ENCODE assay signal across 16 mouse cellular contexts in the genomic region with DNA sequence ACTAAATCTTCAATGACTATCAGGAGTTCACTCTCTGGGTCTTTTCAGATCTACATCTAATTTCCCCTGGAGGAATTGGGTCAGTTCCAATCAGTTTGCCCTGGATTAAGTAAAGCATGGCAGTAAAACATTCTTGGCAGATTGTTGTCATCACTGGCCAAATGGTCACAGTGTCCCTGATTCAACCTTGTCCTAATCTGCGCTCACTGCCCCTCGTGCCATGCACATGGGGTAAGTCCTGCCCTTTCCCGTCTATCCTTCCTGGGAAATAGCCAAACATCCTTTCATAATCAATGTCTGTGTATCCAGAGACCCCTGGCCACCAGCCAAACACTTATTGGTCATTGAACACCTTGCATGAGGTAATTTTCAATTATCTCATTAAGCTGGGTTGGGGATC.
A peak's percentile ranks its signal among the peaks of the same experiment; 100 is the strongest.
DNase-seq lines count a peak whose midpoint lies in the region.
"Had no signal": no experiment of that assay in that cellular context is flagged by ENCODE, and none has a peak within 500 bp of the region (broad histone marks: within the 10 kb centered on the region; RNA-seq: fewer than 3 reads in every experiment).

No protein-coding gene starts in this region.

- intact Hi-C loops in left cerebral cortex, postnatal 4 days (cut with DNase I): no loop called here
- intact Hi-C loops in left cerebral cortex, postnatal 36 days (cut with DNase I): no loop called here

- DNase-seq in cerebellum, postnatal 10 days: peak; percentile 56 to 69
- no peak for DNase-seq in cerebellum, postnatal 4 days (ENCODE audit: low spot score in 2 of 2)
- DNase-seq in left cerebral cortex, postnatal 4 days: peak; percentile 13
- no peak for DNase-seq in left cerebral cortex, postnatal 36 days (ENCODE audit: low spot score in 2 of 2)
- DNase-seq in MN1 (ENCODE audit: low spot score): peak; percentile 87
- DNase-seq in adrenal gland, postnatal 10 days: peak; percentile 57
- no peak for DNase-seq in frontal cortex, postnatal 36 days (ENCODE audit: low spot score in 2 of 2)
- DNase-seq in embryo, embryonic 10 days (ENCODE audit: low spot score): no peak
- DNase-seq: cerebellum, adult 11-12 months; forebrain, postnatal 0 days; kidney, postnatal 4 days; lung, embryonic 14.5 days; lung, postnatal 36 days; right cerebral cortex, postnatal 14 days; spleen, adult 18-20 months; thymus, postnatal 14 days had no signal

Comparison
In these comparisons a context has a peak if more than half of its experiments do, and no peak if none do; other contexts are left out.
1. DNase-seq: peak in cerebellum, postnatal 10 days (2 of 2), left cerebral cortex, postnatal 4 days (single experiment), MN1 (single experiment) and adrenal gland, postnatal 10 days (single experiment); none in cerebellum, postnatal 4 days (0 of 2), left cerebral cortex, postnatal 36 days (0 of 2), frontal cortex, postnatal 36 days (0 of 2) and embryo, embryonic 10 days (single experiment).